Mouse (Mus musculus): ENCODE results near the gene Unc93a.
"Not testable (repeated sequence)": the region's sequence is repeated elsewhere in the genome, so short reads cannot be mapped to it uniquely, and the experiment has no call there.

- not testable (repeated sequence) for TF ChIP-seq CTCF (IDR thresholded peaks at IDR 0.05; ENCODE audit: control insufficient read depth, insufficient read depth, low read length); POLR2A (IDR thresholded peaks at IDR 0.05; ENCODE audit: borderline replicate concordance, control insufficient read depth, low read depth, low read length)
Measured at GRCm38 (mm10) chr17:13146128-13146527, 14.5 kb upstream of the Unc93a start.

Data from bone marrow, adult 2 months (tissue).